Mouse (Mus musculus) spleen, adult 2 months (tissue): ENCODE results near the gene Zfhx3. TPM values are rescaled to one million over a fixed set of nuclear protein-coding genes. Genes with fewer than 3 reads are reported as not detected.

Experiments used
- DNase-seq, 2 experiments: peaks; one replicate each; pipeline versions ENCODE4 v3.0.0 to v3.0.0-alpha.2; 2012 to 2021; ENCODE audit warnings: low spot score in 2 of 2, low read depth in 1 of 2
- H3K27ac ChIP-seq: fragments of 200-500 bp; 2 replicates; pipeline ENCODE4 v1.5.1; 2012; ENCODE audit warnings: low read length, inconsistent platforms; ENCODE audit not compliant: insufficient read depth
- H3K27me3 ChIP-seq: fragments of 200-500 bp; 2 replicates; pipeline ENCODE4 v1.6.1; 2012; ENCODE audit warnings: mild to moderate bottlenecking, moderate library complexity, low read length, inconsistent platforms; ENCODE audit not compliant: control insufficient read depth, insufficient read depth
- H3K36me3 ChIP-seq: fragments of 200-500 bp; 2 replicates; pipeline ENCODE4 v1.6.1; 2012; ENCODE audit warnings: mild to moderate bottlenecking, low read length, inconsistent platforms; ENCODE audit not compliant: control insufficient read depth, insufficient read depth
- H3K4me1 ChIP-seq: fragments of 200-500 bp; 2 replicates; pipeline ENCODE4 v1.6.1; 2011; ENCODE audit warnings: inconsistent platforms; ENCODE audit not compliant: control insufficient read depth, insufficient read depth, insufficient read length
- H3K4me3 ChIP-seq: fragments of 200-500 bp; 2 replicates; pipeline ENCODE4 v1.5.1; 2011; ENCODE audit warnings: mild to moderate bottlenecking, inconsistent platforms; ENCODE audit not compliant: insufficient read depth, insufficient read length; ENCODE audit errors: extremely low read depth
- CTCF ChIP-seq: fragments of 200-500 bp; IDR thresholded peaks from 2 replicates; pipeline ENCODE4 v1.5.1; 2011; ENCODE audit warnings: mild to moderate bottlenecking, inconsistent platforms; ENCODE audit not compliant: insufficient read depth, insufficient read length, insufficient replicate concordance; ENCODE audit errors: extremely low read depth
- POLR2A ChIP-seq: fragments of 200-500 bp; IDR thresholded peaks from 2 replicates; pipeline ENCODE4 v1.6.1; 2011; ENCODE audit warnings: low read depth, low read length, inconsistent platforms
- WGBS: fragments of 180-500 bp; shearing (Covaris S2); methylation state at CpG from one replicate; pipeline ENCODE4 v1.1.7; 2018; 5-methylcytosine and 5-hydroxymethylcytosine counted together
- polyA plus RNA-seq: library from polyadenylated mRNA; depleted of rRNA; stranded (reverse); fragments of >200 nt; gene quantifications from 2 replicates; pipeline ENCODE4 v1.2.3, GENCODE M21; 2012

The Zfhx3 gene
- polyA plus RNA-seq, 1 experiment, result 1.5 TPM

GRCm38 (mm10) chr8:108510641-108511325 lies 568.3 kb downstream of the Zfhx3 start:
- no peaks in the 10 kb centered on the region for H3K4me1 ChIP-seq
- H3K27ac ChIP-seq, result no peak overlapping the region
- H3K4me3 ChIP-seq, result no peak overlapping the region
- H3K36me3 ChIP-seq, result no peaks in the 10 kb centered on the region
- H3K27me3 ChIP-seq, result no peaks in the 10 kb centered on the region
- no peak for TF ChIP-seq CTCF
- TF ChIP-seq POLR2A, result no peak
- DNase-seq, result no peak
- WGBS, result 87% methylated on average over 14 of the region's 14 CpGs

DNA sequence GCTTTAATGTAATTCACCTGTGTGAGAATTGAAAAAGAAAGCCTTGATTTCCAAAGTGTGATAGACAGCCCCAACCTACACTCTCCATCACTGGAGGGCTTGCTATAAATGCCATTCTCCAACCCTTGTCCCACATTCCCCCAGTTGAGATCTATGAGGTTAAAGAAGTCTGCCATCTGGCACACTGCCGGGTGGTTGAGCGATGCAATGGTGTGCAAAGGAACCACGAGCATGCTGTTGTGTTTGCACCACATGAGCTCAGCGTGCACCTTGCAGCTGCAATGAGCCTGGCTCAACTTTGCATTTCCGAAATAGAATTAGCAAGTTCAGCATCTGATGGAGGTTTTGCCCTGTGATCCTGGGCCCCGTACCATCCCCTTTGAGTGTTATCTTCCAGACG lies 575.7 kb downstream of the Zfhx3 start:
- WGBS, result 92% methylated on average over 7 of the region's 7 CpGs
- Histone ChIP-seq H3K27me3 (no peaks in the 10 kb centered on the region), H3K4me3 (no peak overlapping the region), H3K36me3 (no peaks in the 10 kb centered on the region), H3K27ac (no peak overlapping the region), H3K4me1 (no peaks in the 10 kb centered on the region)
- DNase-seq, result no peak
- TF ChIP-seq POLR2A (no peak), CTCF (no peak)

- WGBS, result 80% methylated on average over 4 of the region's 4 CpGs
- no peak for TF ChIP-seq POLR2A
- no peak for TF ChIP-seq CTCF
- no peak for DNase-seq
- Histone ChIP-seq H3K36me3 (no peaks in the 10 kb centered on the region), H3K4me3 (no peak overlapping the region), H3K27ac (no peak overlapping the region), H3K4me1 (no peaks in the 10 kb centered on the region), H3K27me3 (no peaks in the 10 kb centered on the region)
Measured at GRCm38 (mm10) chr8:108522050-108522449, 579.6 kb downstream of the Zfhx3 start.

DNA sequence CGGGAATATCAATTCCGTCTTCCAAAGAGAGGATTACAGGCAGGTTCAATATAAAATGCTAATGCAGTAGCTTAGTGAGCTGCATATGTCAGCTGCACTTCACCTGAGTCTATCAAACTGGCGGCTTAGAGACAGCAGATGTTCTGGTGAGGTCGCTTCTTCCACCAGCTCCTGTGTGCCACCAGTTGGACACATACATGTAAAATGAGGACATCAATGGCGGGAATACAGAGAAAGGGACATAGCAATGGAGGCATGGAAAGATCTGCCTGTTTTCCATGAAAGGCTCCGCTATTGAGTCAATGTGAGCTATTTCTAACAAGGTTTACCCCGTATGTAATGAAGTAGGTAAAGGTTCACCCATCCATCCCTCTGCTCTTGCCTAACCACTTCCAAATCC lies 587.0 kb downstream of the Zfhx3 start:
- 93% methylated on average over 7 of the region's 7 CpGs for WGBS
- TF ChIP-seq POLR2A, result no peak
- TF ChIP-seq CTCF, result no peak
- no peaks in the 10 kb centered on the region for H3K27me3 ChIP-seq
- H3K27ac ChIP-seq, result no peak overlapping the region
- DNase-seq, result no peak
- no peaks in the 10 kb centered on the region for H3K36me3 ChIP-seq
- no peak overlapping the region for H3K4me3 ChIP-seq
- H3K4me1 ChIP-seq, result no peaks in the 10 kb centered on the region

GRCm38 (mm10) chr8:108535121-108535876 lies 592.9 kb downstream of the Zfhx3 start:
- WGBS, result 88% methylated on average over 16 of the region's 16 CpGs
- H3K4me1 ChIP-seq, result no peaks in the 10 kb centered on the region
- DNase-seq, result no peak
- no peaks in the 10 kb centered on the region for H3K36me3 ChIP-seq
- no peak overlapping the region for H3K27ac ChIP-seq
- no peak for TF ChIP-seq POLR2A
- TF ChIP-seq CTCF, result no peak
- no peaks in the 10 kb centered on the region for H3K27me3 ChIP-seq
- H3K4me3 ChIP-seq, result no peak overlapping the region

GRCm38 (mm10) chr8:108536186-108536585 lies 593.7 kb downstream of the Zfhx3 start:
- H3K27ac ChIP-seq, result no peak overlapping the region
- no peaks in the 10 kb centered on the region for H3K36me3 ChIP-seq
- no peaks in the 10 kb centered on the region for H3K27me3 ChIP-seq
- H3K4me1 ChIP-seq, result no peaks in the 10 kb centered on the region
- TF ChIP-seq POLR2A (no peak), CTCF (no peak)
- 89% methylated on average over 7 of the region's 7 CpGs for WGBS
- H3K4me3 ChIP-seq, result no peak overlapping the region
- no peak for DNase-seq

GRCm38 (mm10) chr8:108536911-108537351 lies 594.5 kb downstream of the Zfhx3 start:
- TF ChIP-seq POLR2A (no peak), CTCF (no peak)
- DNase-seq, result no peak
- Histone ChIP-seq H3K27me3 (no peaks in the 10 kb centered on the region), H3K27ac (no peak overlapping the region), H3K4me1 (no peaks in the 10 kb centered on the region), H3K36me3 (no peaks in the 10 kb centered on the region), H3K4me3 (no peak overlapping the region)
- 82% methylated on average over 15 of the region's 15 CpGs for whole genome bisulfite sequencing
